Mouse (Mus musculus): Measurements from ENCODE around the gene Lypd6b. TPM values are rescaled to one million over a fixed set of nuclear protein-coding genes. Genes with fewer than 3 reads are reported as not detected.

Lypd6b gene
- total and polyA plus RNA-seq, 3 experiments: 0.16 TPM; not detected in 2

- Histone ChIP-seq H3K36me3 (replicated peaks) (no peaks in the 10 kb centered on the region), H3K9me3 (replicated peaks) (peaks cover 9% of the 10 kb centered on the region), H3K4me3 (ENCODE audit: low read depth, low read length) (no peak overlapping the region), H3K27me3 (ENCODE audit: insufficient read depth, low read length) (no peaks in the 10 kb centered on the region), H3K4me1 (ENCODE audit: insufficient read depth, low read depth, low read length) (no peaks in the 10 kb centered on the region)
- TF ChIP-seq GATA1 (IDR thresholded peaks at IDR 0.05; ENCODE audit: borderline replicate concordance, low read length): no peak
- TF ChIP-seq TAL1 (conservative IDR thresholded peaks at IDR 0.05; ENCODE audit: low read depth, low read length): no peak
- TF ChIP-seq POLR2AphosphoS5 (IDR thresholded peaks at IDR 0.05; ENCODE audit: insufficient replicate concordance, low read depth, low read length): no peak
- no peak for TF ChIP-seq GATA2 (IDR thresholded peaks at IDR 0.05; ENCODE audit: borderline replicate concordance, low read depth, low read length)
- no peak for TF ChIP-seq CTCF (IDR thresholded peaks at IDR 0.05; ENCODE audit: low read depth, low read length)
- DNase-seq (ENCODE audit: low spot score): no peak
- no peak for ATAC-seq (ENCODE audit: extremely low read depth, insufficient number of reproducible peaks, low FRiP score, poor library complexity, severe bottlenecking)
These were observed 174.5 kb downstream of the Lypd6b start for GRCm38 (mm10) chr2:49961991-49962390.

GRCm38 (mm10) chr2:49964899-49965298, 177.4 kb downstream of the Lypd6b start:
- H3K4me1 ChIP-seq (ENCODE audit: insufficient read depth, low read depth, low read length): no peaks in the 10 kb centered on the region
- H3K36me3 ChIP-seq (replicated peaks): no peaks in the 10 kb centered on the region
- DNase-seq (ENCODE audit: low spot score) (no peak), ATAC-seq (ENCODE audit: extremely low read depth, insufficient number of reproducible peaks, low FRiP score, poor library complexity, severe bottlenecking) (no peak)
- TF ChIP-seq POLR2AphosphoS5 (IDR thresholded peaks at IDR 0.05; ENCODE audit: insufficient replicate concordance, low read depth, low read length) (no peak), GATA1 (IDR thresholded peaks at IDR 0.05; ENCODE audit: borderline replicate concordance, low read length) (no peak)
- H3K4me3 ChIP-seq (ENCODE audit: low read depth, low read length): no peak overlapping the region
- no peaks in the 10 kb centered on the region for H3K27me3 ChIP-seq (ENCODE audit: insufficient read depth, low read length)
- peaks cover 8% of the 10 kb centered on the region for H3K9me3 ChIP-seq (replicated peaks)

DNA sequence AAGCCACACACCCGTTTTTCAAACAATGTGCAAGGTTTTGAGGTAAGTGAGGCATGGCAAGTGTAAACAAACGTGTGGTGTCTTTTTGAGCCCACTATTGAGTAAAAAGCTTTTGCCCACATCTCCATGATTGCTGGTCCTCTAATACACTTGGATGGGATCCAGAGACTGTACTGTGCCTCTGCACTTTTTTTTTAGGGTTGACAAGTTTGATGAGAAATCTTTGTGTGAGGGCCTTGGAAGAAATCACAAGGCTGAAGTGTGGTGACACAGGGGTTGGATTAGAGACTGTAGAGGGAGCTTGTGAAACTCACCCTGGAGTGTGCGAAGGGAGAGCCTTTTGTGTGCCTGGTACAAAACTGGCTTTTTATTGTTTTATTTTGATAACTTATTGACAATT, 180.3 kb downstream of the Lypd6b start:
- DNase-seq (ENCODE audit: low spot score) (no peak), ATAC-seq (ENCODE audit: extremely low read depth, insufficient number of reproducible peaks, low FRiP score, poor library complexity, severe bottlenecking) (no peak)
- Histone ChIP-seq H3K9me3 (replicated peaks) (peaks cover 21% of the 10 kb centered on the region), H3K4me3 (ENCODE audit: low read depth, low read length) (no peak overlapping the region), H3K36me3 (replicated peaks) (no peaks in the 10 kb centered on the region), H3K4me1 (ENCODE audit: insufficient read depth, low read depth, low read length) (no peaks in the 10 kb centered on the region), H3K27me3 (ENCODE audit: insufficient read depth, low read length) (no peaks in the 10 kb centered on the region)
- no peak for TF ChIP-seq GATA1 (IDR thresholded peaks at IDR 0.05; ENCODE audit: borderline replicate concordance, low read length)

DNA sequence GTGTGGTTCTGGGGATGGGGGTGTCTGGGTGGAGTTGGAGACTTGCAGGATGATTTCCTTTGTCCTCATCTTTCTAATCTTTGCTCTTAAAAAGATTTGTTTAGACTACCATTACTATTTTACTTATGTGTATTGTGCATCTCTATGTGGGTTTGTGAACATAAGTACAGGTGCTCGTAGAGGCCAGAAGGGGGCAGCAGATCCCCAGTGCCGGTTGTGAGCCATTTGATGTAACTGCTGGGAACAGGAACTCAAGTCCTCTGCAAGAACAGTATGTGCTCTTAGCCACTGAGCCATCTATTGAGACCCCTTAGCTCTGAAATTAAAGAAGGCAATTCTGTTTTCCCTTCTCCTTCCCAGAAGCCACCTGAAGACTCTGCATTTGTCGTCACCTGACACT, 183.5 kb downstream of the Lypd6b start:
- H3K36me3 ChIP-seq (replicated peaks): no peaks in the 10 kb centered on the region
- no peak for ATAC-seq (ENCODE audit: extremely low read depth, insufficient number of reproducible peaks, low FRiP score, poor library complexity, severe bottlenecking)
- TF ChIP-seq POLR2AphosphoS5 (IDR thresholded peaks at IDR 0.05; ENCODE audit: insufficient replicate concordance, low read depth, low read length): no peak
- TF ChIP-seq TAL1 (conservative IDR thresholded peaks at IDR 0.05; ENCODE audit: low read depth, low read length): no peak
- TF ChIP-seq GATA2 (IDR thresholded peaks at IDR 0.05; ENCODE audit: borderline replicate concordance, low read depth, low read length): no peak
- TF ChIP-seq CTCF (IDR thresholded peaks at IDR 0.05; ENCODE audit: low read depth, low read length): no peak
- no peak for TF ChIP-seq GATA1 (IDR thresholded peaks at IDR 0.05; ENCODE audit: borderline replicate concordance, low read length)
- H3K27me3 ChIP-seq (ENCODE audit: insufficient read depth, low read length): no peaks in the 10 kb centered on the region
- no peak overlapping the region for H3K4me3 ChIP-seq (ENCODE audit: low read depth, low read length)
- H3K9me3 ChIP-seq (replicated peaks): peaks cover 28% of the 10 kb centered on the region
- no peaks in the 10 kb centered on the region for H3K4me1 ChIP-seq (ENCODE audit: insufficient read depth, low read depth, low read length)
- DNase-seq (ENCODE audit: low spot score): no peak

DNA sequence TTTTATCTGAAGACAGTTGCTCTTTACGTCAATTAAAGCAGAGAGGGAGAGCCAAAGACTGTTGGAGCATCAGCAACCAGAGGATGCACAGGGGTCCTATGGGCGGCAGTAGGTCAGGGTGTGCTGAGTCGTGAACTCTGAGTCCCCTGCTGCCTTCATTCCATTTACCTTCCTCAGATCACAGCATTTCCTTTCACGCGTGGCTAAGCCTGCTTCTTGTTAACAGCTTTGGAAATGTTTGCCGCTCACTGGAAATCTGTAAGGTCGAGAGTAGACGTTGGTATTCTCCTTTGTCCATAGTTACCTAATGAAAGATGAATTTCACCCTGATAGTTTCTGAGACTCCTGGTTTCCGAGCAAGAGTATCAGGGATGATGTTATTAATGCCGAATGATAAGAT, 191.1 kb downstream of the Lypd6b start:
- no peak overlapping the region for H3K4me3 ChIP-seq (ENCODE audit: low read depth, low read length)
- ATAC-seq (ENCODE audit: extremely low read depth, insufficient number of reproducible peaks, low FRiP score, poor library complexity, severe bottlenecking) (no peak), DNase-seq (ENCODE audit: low spot score) (no peak)
- H3K4me1 ChIP-seq (ENCODE audit: insufficient read depth, low read depth, low read length): no peaks in the 10 kb centered on the region
- no peaks in the 10 kb centered on the region for H3K36me3 ChIP-seq (replicated peaks)
- no peaks in the 10 kb centered on the region for H3K27me3 ChIP-seq (ENCODE audit: insufficient read depth, low read length)
- peaks cover 14% of the 10 kb centered on the region for H3K9me3 ChIP-seq (replicated peaks)
- TF ChIP-seq GATA2 (IDR thresholded peaks at IDR 0.05; ENCODE audit: borderline replicate concordance, low read depth, low read length) (no peak), GATA1 (IDR thresholded peaks at IDR 0.05; ENCODE audit: borderline replicate concordance, low read length) (no peak), TAL1 (conservative IDR thresholded peaks at IDR 0.05; ENCODE audit: low read depth, low read length) (no peak), CTCF (IDR thresholded peaks at IDR 0.05; ENCODE audit: low read depth, low read length) (no peak), POLR2AphosphoS5 (IDR thresholded peaks at IDR 0.05; ENCODE audit: insufficient replicate concordance, low read depth, low read length) (no peak)

- H3K36me3 ChIP-seq (replicated peaks): no peaks in the 10 kb centered on the region
- DNase-seq (ENCODE audit: low spot score) (no peak), ATAC-seq (ENCODE audit: extremely low read depth, insufficient number of reproducible peaks, low FRiP score, poor library complexity, severe bottlenecking) (no peak)
- TF ChIP-seq GATA1 (IDR thresholded peaks at IDR 0.05; ENCODE audit: borderline replicate concordance, low read length): no peak
- TF ChIP-seq TAL1 (conservative IDR thresholded peaks at IDR 0.05; ENCODE audit: low read depth, low read length): no peak
- TF ChIP-seq CTCF (IDR thresholded peaks at IDR 0.05; ENCODE audit: low read depth, low read length): no peak
- no peak for TF ChIP-seq GATA2 (IDR thresholded peaks at IDR 0.05; ENCODE audit: borderline replicate concordance, low read depth, low read length)
- no peak for TF ChIP-seq POLR2AphosphoS5 (IDR thresholded peaks at IDR 0.05; ENCODE audit: insufficient replicate concordance, low read depth, low read length)
- no peaks in the 10 kb centered on the region for H3K4me1 ChIP-seq (ENCODE audit: insufficient read depth, low read depth, low read length)
- H3K9me3 ChIP-seq (replicated peaks): peaks cover 17% of the 10 kb centered on the region
- H3K4me3 ChIP-seq (ENCODE audit: low read depth, low read length): no peak overlapping the region
- no peaks in the 10 kb centered on the region for H3K27me3 ChIP-seq (ENCODE audit: insufficient read depth, low read length)
These were observed 192.5 kb downstream of the Lypd6b start for GRCm38 (mm10) chr2:49979991-49980390.

- Histone ChIP-seq H3K4me1 (ENCODE audit: insufficient read depth, low read depth, low read length) (no peaks in the 10 kb centered on the region), H3K36me3 (replicated peaks) (no peaks in the 10 kb centered on the region), H3K4me3 (ENCODE audit: low read depth, low read length) (no peak overlapping the region), H3K27me3 (ENCODE audit: insufficient read depth, low read length) (no peaks in the 10 kb centered on the region), H3K9me3 (replicated peaks) (peaks cover 21% of the 10 kb centered on the region)
- DNase-seq (ENCODE audit: low spot score) (no peak), ATAC-seq (ENCODE audit: extremely low read depth, insufficient number of reproducible peaks, low FRiP score, poor library complexity, severe bottlenecking) (no peak)
- TF ChIP-seq GATA1 (IDR thresholded peaks at IDR 0.05; ENCODE audit: borderline replicate concordance, low read length) (no peak), GATA2 (IDR thresholded peaks at IDR 0.05; ENCODE audit: borderline replicate concordance, low read depth, low read length) (no peak)
These were observed 195.5 kb downstream of the Lypd6b start for GRCm38 (mm10) chr2:49983021-49983420.

Measured in G1E (cell line).